Mouse (Mus musculus) CH12.LX (cell line): ENCODE results near the gene Tfg. TPM values are rescaled to one million over a fixed set of nuclear protein-coding genes. Genes with fewer than 3 reads are reported as not detected.
A peak's percentile ranks its signal among the peaks of the same experiment; 100 is the strongest.

Experiments
- DNase-seq: peaks from one replicate; pipeline ENCODE4 v3.0.0-alpha.2; 2013; ENCODE audit errors: extremely low read depth
- H3K27ac ChIP-seq: 2 replicates; pipeline ENCODE4 v1.5.1; 2012; ENCODE audit warnings: low read depth, mild to moderate bottlenecking, control low read depth, moderate library complexity; ENCODE audit not compliant: insufficient read depth
- H3K27me3 ChIP-seq: replicated peaks from 2 replicates; pipeline ENCODE3; 2012; ENCODE audit warnings: inconsistent platforms
- H3K36me3 ChIP-seq, 2 experiments: replicated peaks in 1 of 2; 2 replicates each; pipeline versions ENCODE3 to v1.6.1; 2012; ENCODE audit warnings: inconsistent platforms in 1 of 2, low read length in 1 of 2, mild to moderate bottlenecking in 1 of 2, mixed read lengths in 1 of 2, moderate library complexity in 1 of 2; ENCODE audit not compliant: control insufficient read depth in 1 of 2, insufficient read depth in 1 of 2
- H3K4me1 ChIP-seq, 2 experiments: 2 replicates each; pipeline ENCODE4 v1.6.1; 2012; ENCODE audit warnings: inconsistent platforms in 1 of 2, moderate library complexity in 1 of 2; ENCODE audit not compliant: insufficient read depth in 2 of 2, control insufficient read depth in 1 of 2
- H3K4me2 ChIP-seq: 2 replicates; pipeline ENCODE4 v1.6.1; 2012; ENCODE audit warnings: low read depth, mild to moderate bottlenecking, control low read depth; ENCODE audit not compliant: poor library complexity, insufficient read depth, severe bottlenecking
- H3K4me3 ChIP-seq, 3 experiments: fragments of 150-350 bp in 1 of 3; sonication (generic) in 1 of 3; replicated peaks in 1 of 3; 2 replicates each; pipeline versions ENCODE3 to v1.5.1; 2011 to 2012; ENCODE audit warnings: low read depth in 2 of 3, low read length in 2 of 3, mild to moderate bottlenecking in 2 of 3, moderate library complexity in 2 of 3, control low read depth in 1 of 3, improper control_type of control experiment in 1 of 3, inconsistent platforms in 1 of 3, mixed read lengths in 1 of 3; ENCODE audit not compliant: poor library complexity in 1 of 3
- H3K79me2 ChIP-seq: replicated peaks from 2 replicates; pipeline ENCODE4 v1.6.1; 2012; ENCODE audit warnings: mild to moderate bottlenecking, moderate library complexity; ENCODE audit not compliant: control insufficient read depth, poor library complexity, insufficient read depth, severe bottlenecking; ENCODE audit errors: extremely low read depth
- H3K9ac ChIP-seq: 2 replicates; pipeline ENCODE4 v1.6.1; 2012; ENCODE audit warnings: low read depth, mild to moderate bottlenecking, control low read depth, moderate library complexity; ENCODE audit not compliant: insufficient read depth
- H3K9me3 ChIP-seq: replicated peaks from 2 replicates; pipeline ENCODE3; 2012; ENCODE audit warnings: low read length, inconsistent platforms, mixed read lengths
- CTCF ChIP-seq, 2 experiments: IDR thresholded peaks in 1 of 2; conservative IDR thresholded peaks in 1 of 2; 2 replicates each; pipeline ENCODE4 v1.5.1; 2011 to 2012; ENCODE audit warnings: low read depth in 2 of 2, low read length in 2 of 2, improper control_type of control experiment in 1 of 2, inconsistent platforms in 1 of 2, mild to moderate bottlenecking in 1 of 2, moderate library complexity in 1 of 2
- EP300 ChIP-seq: IDR thresholded peaks from 2 replicates; pipeline ENCODE4 v1.6.1; 2011; ENCODE audit warnings: low read length, improper control_type of control experiment
- ETS1 ChIP-seq: conservative IDR thresholded peaks from 2 replicates; pipeline ENCODE4 v1.6.1; 2012; ENCODE audit warnings: low read depth, mild to moderate bottlenecking, inconsistent platforms, low read length, improper control_type of control experiment, moderate library complexity
- GABPA ChIP-seq: IDR thresholded peaks from 2 replicates; pipeline ENCODE4 v1.6.1; 2012; ENCODE audit warnings: low read depth, low read length, improper control_type of control experiment, inconsistent platforms; ENCODE audit not compliant: insufficient replicate concordance
- IRF4 ChIP-seq: IDR thresholded peaks from 2 replicates; pipeline ENCODE4 v1.6.1; 2014; ENCODE audit warnings: low read depth, mild to moderate bottlenecking, inconsistent platforms, low read length, improper control_type of control experiment
- KAT2A ChIP-seq: IDR thresholded peaks from 2 replicates; pipeline ENCODE4 v1.6.1; 2012; ENCODE audit warnings: low read length, improper control_type of control experiment, inconsistent platforms; ENCODE audit not compliant: insufficient replicate concordance
- MAX ChIP-seq: IDR thresholded peaks from 2 replicates; pipeline ENCODE4 v1.6.1; 2011; ENCODE audit warnings: low read length, improper control_type of control experiment
- MEF2A ChIP-seq: IDR thresholded peaks from 2 replicates; pipeline ENCODE4 v1.6.1; 2014; ENCODE audit warnings: low read depth, mild to moderate bottlenecking, inconsistent platforms, low read length, improper control_type of control experiment, borderline replicate concordance
- MXI1 ChIP-seq: IDR thresholded peaks from 2 replicates; pipeline ENCODE4 v1.6.1; 2011; ENCODE audit warnings: mild to moderate bottlenecking, low read depth, low read length, improper control_type of control experiment
- PAX5 ChIP-seq: IDR thresholded peaks from 2 replicates; pipeline ENCODE4 v1.6.1; 2012; ENCODE audit warnings: low read length, inconsistent platforms, mixed read lengths
- POLR2A ChIP-seq: IDR thresholded peaks from 2 replicates; pipeline ENCODE4 v1.6.1; 2011; ENCODE audit warnings: low read depth, mild to moderate bottlenecking, improper control_type of control experiment, low read length
- POLR2AphosphoS2 ChIP-seq: IDR thresholded peaks from 2 replicates; pipeline ENCODE4 v1.6.1; 2011; ENCODE audit warnings: low read depth, low read length, improper control_type of control experiment
- RAD21 ChIP-seq: IDR thresholded peaks from 2 replicates; pipeline ENCODE4 v1.6.1; 2011; ENCODE audit warnings: low read depth, mild to moderate bottlenecking, low read length, improper control_type of control experiment, moderate library complexity
- RCOR1 ChIP-seq: conservative IDR thresholded peaks from 2 replicates; pipeline ENCODE4 v1.6.1; 2012; ENCODE audit warnings: low read depth, mild to moderate bottlenecking, inconsistent platforms, low read length, improper control_type of control experiment
- SMC3 ChIP-seq: IDR thresholded peaks from 2 replicates; pipeline ENCODE4 v1.6.1; 2011; ENCODE audit warnings: low read depth, low read length, improper control_type of control experiment
- TBP ChIP-seq: conservative IDR thresholded peaks from 2 replicates; pipeline ENCODE4 v1.6.1; 2011; ENCODE audit warnings: low read depth, low read length, improper control_type of control experiment
- TCF12 ChIP-seq: IDR thresholded peaks from 2 replicates; pipeline ENCODE4 v1.6.1; 2014; ENCODE audit warnings: low read depth, mild to moderate bottlenecking, inconsistent platforms, low read length, improper control_type of control experiment
- UBTF ChIP-seq: IDR thresholded peaks from 2 replicates; pipeline ENCODE4 v1.6.1; 2012; ENCODE audit warnings: low read depth, mild to moderate bottlenecking, inconsistent platforms, low read length, improper control_type of control experiment, moderate library complexity
- USF2 ChIP-seq: conservative IDR thresholded peaks from 2 replicates; pipeline ENCODE4 v1.6.1; 2011; ENCODE audit warnings: low read depth, low read length, improper control_type of control experiment
- ZMIZ1 ChIP-seq: IDR thresholded peaks from 2 replicates; pipeline ENCODE4 v1.6.1; 2012; ENCODE audit warnings: low read depth, mild to moderate bottlenecking, inconsistent platforms, low read length, improper control_type of control experiment
- ZNF384 ChIP-seq: IDR thresholded peaks from 2 replicates; pipeline ENCODE4 v1.6.1; 2012; ENCODE audit warnings: low read depth, low read length, improper control_type of control experiment, inconsistent platforms
- dilution Hi-C: fragments of 300-500 bp; cut with MboI; formaldehyde crosslinking; loops from 2 replicates; pipeline ENCODE4 v1.14.3; 2020; ENCODE audit warnings: low sequenced_read_pairs; ENCODE audit not compliant: extremely low pct_unique_long_range_greater_than_20kb, extremely low pct_ligation_motif_present
- in situ Hi-C: fragments of 300-500 bp; cut with MboI; formaldehyde crosslinking; loops from 3 replicates; pipeline ENCODE4 v1.14.3; 2019; ENCODE audit warnings: low sequenced_read_pairs, low pct_ligation_motif_present, low pct_unique_long_range_greater_than_20kb, mixed read lengths
- polyA plus RNA-seq: library from polyadenylated mRNA; unstranded; fragments of >175 nt; gene quantifications from 2 replicates; pipeline ENCODE4 v1.2.1, GENCODE M21; 2012; ENCODE audit warnings: low read depth; ENCODE audit not compliant: insufficient read length
- total RNA-seq, 2 experiments: library from RNA; depleted of rRNA; stranded (reverse); fragments of 300-350 nt in 1 of 2; fragments of >200 nt in 1 of 2; gene quantifications; 2 replicates each; pipeline ENCODE4 v1.2.3; 2012 to 2014

Gene Tfg
- total and polyA plus RNA-seq, 3 experiments = 54.2 to 132 (median 103) TPM

DNA sequence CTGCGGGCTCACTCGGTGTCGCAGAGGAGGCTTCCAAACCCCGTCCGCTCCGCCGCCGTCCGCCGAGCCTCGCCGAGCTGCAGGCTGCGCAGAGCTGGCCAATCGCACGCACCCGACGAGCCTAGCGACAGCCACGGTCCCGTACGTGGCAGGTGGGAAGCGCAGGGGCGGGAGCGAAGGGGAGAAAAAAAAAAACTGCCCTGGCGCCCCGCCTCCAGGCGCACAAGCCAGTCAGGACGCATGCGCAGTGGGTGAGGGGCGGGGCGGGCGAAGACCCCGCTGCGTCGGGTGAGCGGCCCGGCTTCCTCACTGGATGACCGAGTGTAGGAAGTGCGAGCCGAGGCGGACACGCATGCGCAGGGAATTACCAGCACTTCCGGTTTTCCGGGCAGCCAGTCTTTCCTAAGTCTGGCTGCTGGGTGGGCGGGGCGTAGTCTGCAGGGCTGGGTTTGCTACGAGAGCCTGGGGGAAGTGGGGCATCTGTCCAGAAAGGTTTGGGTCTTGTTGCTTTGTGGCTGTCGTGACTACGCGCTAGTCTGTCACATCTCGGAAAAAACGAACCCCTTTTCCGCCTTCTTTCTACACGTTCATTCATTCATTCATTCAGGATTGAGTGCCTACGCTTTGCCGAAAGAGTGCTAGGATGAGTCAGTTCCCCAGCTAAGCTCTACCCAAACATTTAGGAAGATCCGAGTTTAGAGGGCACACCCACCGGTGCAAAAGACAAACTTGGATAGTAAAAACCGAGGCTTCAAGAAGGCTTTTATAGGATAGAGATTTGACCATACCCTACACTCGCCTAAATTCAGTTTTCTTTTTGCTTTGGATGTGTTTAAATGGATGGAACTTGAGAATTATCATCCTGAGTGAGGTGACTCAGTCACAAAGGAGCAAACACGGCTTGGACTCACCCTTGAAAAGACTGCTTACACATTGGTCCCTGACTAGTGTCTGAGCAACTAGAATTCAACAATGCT lies at the start of gene Tfg (continued):
- TF ChIP-seq ETS1 (peak; percentile 22; the same call in 1 of the 2 replicates), KAT2A (peak; percentile 72; the same call in 1 of the 2 replicates)

DNA sequence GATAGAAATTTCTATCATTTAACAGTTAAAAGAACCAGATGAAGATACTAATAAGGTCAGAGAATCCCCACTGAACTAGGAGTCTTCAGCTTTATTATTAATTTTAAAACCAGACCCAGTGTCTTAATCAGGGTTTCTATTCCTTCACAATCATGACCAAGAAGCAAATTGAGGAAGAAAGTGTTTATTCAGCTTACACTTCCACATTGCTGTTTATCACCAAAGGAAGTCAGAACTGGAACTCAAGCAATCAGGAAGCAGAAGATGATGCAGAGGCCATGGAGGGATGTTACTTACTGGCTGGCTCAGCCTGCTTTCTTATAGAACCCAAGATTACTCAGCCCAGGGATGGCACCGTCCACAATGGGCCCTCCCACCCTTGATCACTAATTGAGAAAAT lies 11.8 kb upstream of the Tfg start:
- DNase-seq = no peak
- Histone ChIP-seq H3K79me2 (no peaks in the 10 kb centered on the region), H3K4me2 (no peak overlapping the region), H3K4me1 (no peaks in the 10 kb centered on the region), H3K27ac (no peak overlapping the region), H3K36me3 (no peaks in the 10 kb centered on the region), H3K27me3 (no peaks in the 10 kb centered on the region), H3K9me3 (no peaks in the 10 kb centered on the region), H3K4me3 (no peak overlapping the region), H3K9ac (no peak overlapping the region)
- in situ Hi-C loops = no loop called here
- TF ChIP-seq USF2 = no peak
- TF ChIP-seq PAX5 = no peak
- TF ChIP-seq POLR2A = no peak
- TF ChIP-seq UBTF = no peak
- no peak for TF ChIP-seq TBP
- TF ChIP-seq MAX = no peak
- no peak for TF ChIP-seq MXI1
- no peak for TF ChIP-seq ZMIZ1
- no peak for TF ChIP-seq CTCF (conservative IDR thresholded peaks at IDR 0.05 in 1 of 2, IDR thresholded peaks at IDR 0.05 in 1 of 2; ENCODE audit: low read depth in 2 of 2, low read length in 2 of 2)
- TF ChIP-seq RAD21 = no peak
- no peak for TF ChIP-seq IRF4
- no peak for TF ChIP-seq GABPA
- no peak for TF ChIP-seq RCOR1
- no peak for TF ChIP-seq POLR2AphosphoS2
- no peak for TF ChIP-seq ZNF384
- TF ChIP-seq TCF12 = no peak
- no peak for TF ChIP-seq SMC3
- no peak for TF ChIP-seq MEF2A
- no peak for TF ChIP-seq EP300
- dilution Hi-C loops = no loop called here
